Mouse (Mus musculus) monocyte, adult 59 days (primary cell): ENCODE data around the gene Grin2a. TPM values are rescaled to one million over a fixed set of nuclear protein-coding genes. Genes with fewer than 3 reads are reported as not detected.

Experiments
- total RNA-seq, 2 experiments: library from RNA; stranded (reverse); gene quantifications; one replicate each; pipeline ENCODE4 v1.2.4; 2023

Grin2a gene
- total RNA-seq: not detected

DNA sequence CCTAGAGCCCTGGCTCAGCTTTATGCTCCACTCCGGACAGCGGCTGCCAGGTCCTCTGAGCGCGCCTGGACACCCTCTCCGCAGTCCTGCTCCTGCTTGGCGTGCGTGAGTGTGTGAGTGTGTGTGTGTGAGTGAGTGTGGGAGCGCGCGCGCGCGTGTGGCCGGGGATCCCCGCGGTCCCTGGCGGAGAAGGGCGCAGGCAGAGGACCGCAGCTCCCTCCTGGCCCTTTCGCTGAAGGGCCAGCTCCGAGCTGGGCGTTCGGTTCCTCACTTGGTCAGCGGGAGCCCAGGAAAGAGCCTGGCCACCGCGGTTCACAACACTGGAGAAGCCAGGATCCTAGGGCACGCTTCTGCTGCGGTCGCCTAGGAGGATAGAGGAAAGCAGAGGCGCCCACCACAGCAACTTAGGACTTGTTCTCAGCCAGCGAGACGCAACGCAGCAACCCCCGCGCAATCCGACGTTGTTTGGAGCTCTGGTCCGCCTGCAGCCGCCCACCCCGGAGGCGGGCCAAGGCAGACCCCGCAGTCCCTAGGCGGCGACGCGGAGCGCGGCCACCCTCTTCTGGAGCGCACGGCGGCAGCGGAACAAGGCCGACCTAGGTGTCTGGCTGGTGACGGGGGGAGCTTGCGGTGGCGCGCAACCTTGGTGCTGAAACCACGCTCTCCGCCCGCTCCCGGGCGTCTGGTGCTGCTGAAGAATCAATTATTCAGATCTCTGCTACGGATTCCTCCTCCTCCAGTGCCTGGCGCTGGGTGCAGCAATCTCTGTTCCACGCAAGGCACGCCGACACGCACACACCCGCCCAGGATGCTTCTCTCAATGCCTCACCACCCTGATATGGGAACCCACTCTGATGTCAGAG, at the start of gene Grin2a:
Grin2a (minus strand) TSS at position 610 of the 863 bp plus-strand sequence.

Other genes starting within 250 kb of the Grin2a start
- gene Rpl39l, start 174.7 kb upstream of the Grin2a start, total RNA-seq: not detected
- under 1 TPM in 1 of 2 experiments, not detected in 1; 0.47 TPM for gene Atf7ip2, start 197.2 kb upstream of the Grin2a start, total RNA-seq